Mouse (Mus musculus) adrenal gland, postnatal 4 days (tissue): ENCODE results near the gene Txn2. TPM values are rescaled to one million over a fixed set of nuclear protein-coding genes. Genes with fewer than 3 reads are reported as not detected.
"Not testable (repeated sequence)": the region's sequence is repeated elsewhere in the genome, so short reads cannot be mapped to it uniquely, and the experiment has no call there.

Experiments
- DNase-seq, 2 experiments: peaks; one replicate each; pipeline ENCODE4 v3.0.0; 2021 to 2022; ENCODE audit warnings: low spot score in 2 of 2, mixed read lengths in 2 of 2
- total RNA-seq, 2 experiments: library from RNA; stranded (reverse); gene quantifications; 2 replicates each; pipeline ENCODE4 v1.2.3; 2021

Gene Txn2
- total RNA-seq, 2 experiments from 2014 or later: 271 to 275 TPM

GRCm38 (mm10) chr15:77881698-77882097, 47.1 kb downstream of the Txn2 start:
- no peak for DNase-seq

- no peak for DNase-seq
Measured at GRCm38 (mm10) chr15:77880738-77881137, 48.1 kb downstream of the Txn2 start.

- DNase-seq: no peak
Measured at GRCm38 (mm10) chr15:77879756-77880155, 49.0 kb downstream of the Txn2 start.

DNA sequence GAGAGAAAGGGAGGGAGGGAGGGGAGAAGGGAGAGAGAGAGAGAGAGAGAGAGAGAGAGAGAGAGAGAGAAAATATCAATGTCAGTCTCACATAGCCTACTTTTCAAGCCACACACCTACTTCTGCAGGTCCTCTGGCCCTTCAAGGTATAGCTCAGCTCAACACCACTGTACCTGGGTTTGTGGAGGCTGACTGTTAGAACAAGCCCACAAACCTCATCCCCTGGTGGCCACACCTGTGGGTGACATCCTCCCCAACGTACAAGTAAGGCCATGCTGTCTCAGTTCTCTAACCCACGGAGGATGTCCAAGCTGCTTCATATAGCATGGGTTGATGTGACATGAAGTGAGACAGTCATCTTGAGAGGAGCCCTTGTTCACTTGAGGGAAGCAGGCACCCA, 51.6 kb downstream of the Txn2 start:
- DNase-seq: no peak

DNA sequence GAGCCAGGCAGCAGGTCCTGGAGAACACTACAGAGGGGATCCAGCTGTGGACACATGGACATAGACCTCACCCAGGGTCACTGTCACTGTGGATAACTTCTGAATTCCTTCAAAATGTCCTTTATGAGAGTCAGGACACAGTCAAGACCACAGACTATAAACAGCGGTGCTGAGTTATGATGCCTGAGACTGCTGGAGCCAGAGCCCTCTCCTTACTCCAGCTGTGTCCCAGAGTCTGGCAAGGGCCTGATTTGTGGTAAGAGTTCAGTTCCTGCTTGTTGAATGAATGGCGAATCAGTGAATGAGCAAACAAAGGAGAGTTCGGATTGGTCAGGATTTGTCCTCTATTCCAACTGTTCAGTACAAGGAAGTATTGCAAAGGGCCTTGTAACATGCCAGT, 52.1 kb downstream of the Txn2 start:
- no peak for DNase-seq

DNA sequence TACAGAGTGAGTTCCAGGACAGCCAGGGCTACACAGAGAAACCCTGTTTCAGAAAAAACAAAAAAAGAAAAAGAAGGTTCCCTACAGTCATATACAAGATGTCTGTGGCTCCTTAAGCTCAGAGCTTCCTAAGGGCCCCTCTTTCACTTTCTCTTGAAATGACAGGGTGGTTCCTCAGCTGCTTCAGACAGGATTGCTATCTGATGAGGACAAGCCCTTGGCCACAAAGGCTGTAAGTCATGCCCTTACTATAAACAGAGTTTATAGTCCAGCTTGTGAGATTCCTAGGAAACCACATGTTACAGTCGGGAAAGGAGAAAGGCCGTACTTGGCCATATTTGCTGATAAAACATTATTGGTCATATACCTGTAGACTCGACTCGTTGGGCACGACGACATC, 52.9 kb downstream of the Txn2 start:
- no peak for DNase-seq

- DNase-seq: no peak
Measured at GRCm38 (mm10) chr15:77874807-77875206, 54.0 kb downstream of the Txn2 start.

DNA sequence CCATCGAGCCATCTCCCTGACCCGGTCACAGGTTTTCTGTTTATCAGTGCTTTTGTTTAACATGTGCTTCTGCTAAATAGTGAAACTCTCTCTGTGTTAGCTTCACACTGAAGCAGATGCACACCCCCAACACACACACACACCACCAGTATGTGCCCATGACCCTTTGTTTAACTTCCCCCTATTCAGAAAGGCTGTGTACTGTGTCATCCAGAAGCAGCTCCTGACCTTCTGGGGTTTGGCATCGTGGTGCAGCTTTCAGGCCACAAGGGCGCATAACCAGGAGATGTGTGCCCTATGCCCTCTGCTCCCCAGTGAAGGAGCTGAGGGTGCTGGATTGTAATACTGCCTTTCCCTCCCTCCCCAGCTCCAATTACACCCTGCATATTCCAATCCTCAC, 54.5 kb downstream of the Txn2 start:
- no peak for DNase-seq

DNA sequence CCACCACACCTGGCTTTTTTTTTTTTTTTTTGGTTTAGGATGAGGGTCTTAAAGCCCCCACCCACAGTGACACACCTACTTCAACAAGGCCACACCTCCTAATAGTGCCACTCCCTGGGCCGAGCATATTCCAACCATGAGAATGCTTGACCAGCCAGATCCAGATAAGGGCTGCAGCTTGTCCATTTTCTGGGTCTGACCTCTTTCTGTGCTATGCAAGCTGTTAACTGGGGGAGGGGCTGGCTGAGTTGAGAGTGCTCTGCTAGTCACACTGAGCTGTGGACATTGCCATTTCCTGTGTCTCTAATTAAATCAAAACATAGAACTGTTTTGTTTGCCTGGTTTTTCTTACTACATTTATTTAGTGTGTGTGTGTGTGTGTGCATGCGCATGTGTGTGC, 55.2 kb downstream of the Txn2 start:
- no peak for DNase-seq

- no peak for DNase-seq
Measured at GRCm38 (mm10) chr15:77872996-77873395, 55.8 kb downstream of the Txn2 start.

GRCm38 (mm10) chr15:77868340-77868739, 60.5 kb downstream of the Txn2 start:
- DNase-seq: no peak

GRCm38 (mm10) chr15:77867231-77867968, 61.4 kb downstream of the Txn2 start:
- DNase-seq: not testable (repeated sequence)

GRCm38 (mm10) chr15:77866583-77867220, 62.1 kb downstream of the Txn2 start:
- no peak for DNase-seq

Other genes with a start within 250 kb of the Txn2 start
- gene Apol7e, start 230.1 kb downstream of the Txn2 start, total RNA-seq: under 1 TPM in 1 of 2 experiments, not detected in 1; 0.14 TPM
- gene Apol9b, start 200.0 kb downstream of the Txn2 start, total RNA-seq: under 1 TPM; 0.20 to 0.25 TPM
- 1 to 10 TPM; 1.7 to 4.8 TPM for gene Apol8, start 172.0 kb downstream of the Txn2 start, total RNA-seq
- 100 to 1,000 TPM; 251 to 311 TPM for gene Myh9, start 86.8 kb downstream of the Txn2 start, total RNA-seq
- gene Foxred2, start 27.7 kb upstream of the Txn2 start, total RNA-seq: 1 to 10 TPM; 4.9 to 5.2 TPM
- gene Eif3d, start 41.8 kb upstream of the Txn2 start, total RNA-seq: 100 to 1,000 TPM; 214 to 215 TPM
- under 1 TPM; 0.65 to 0.78 TPM for gene Cacng2, start 191.0 kb upstream of the Txn2 start, total RNA-seq
- gene Ift27, start 245.1 kb upstream of the Txn2 start, total RNA-seq: 10 to 100 TPM; 32.1 to 32.8 TPM